Mouse (Mus musculus): ENCODE data around the gene Rab3b.
A peak's percentile ranks its signal among the peaks of the same experiment; 100 is the strongest.

Gene Rab3b

DNA sequence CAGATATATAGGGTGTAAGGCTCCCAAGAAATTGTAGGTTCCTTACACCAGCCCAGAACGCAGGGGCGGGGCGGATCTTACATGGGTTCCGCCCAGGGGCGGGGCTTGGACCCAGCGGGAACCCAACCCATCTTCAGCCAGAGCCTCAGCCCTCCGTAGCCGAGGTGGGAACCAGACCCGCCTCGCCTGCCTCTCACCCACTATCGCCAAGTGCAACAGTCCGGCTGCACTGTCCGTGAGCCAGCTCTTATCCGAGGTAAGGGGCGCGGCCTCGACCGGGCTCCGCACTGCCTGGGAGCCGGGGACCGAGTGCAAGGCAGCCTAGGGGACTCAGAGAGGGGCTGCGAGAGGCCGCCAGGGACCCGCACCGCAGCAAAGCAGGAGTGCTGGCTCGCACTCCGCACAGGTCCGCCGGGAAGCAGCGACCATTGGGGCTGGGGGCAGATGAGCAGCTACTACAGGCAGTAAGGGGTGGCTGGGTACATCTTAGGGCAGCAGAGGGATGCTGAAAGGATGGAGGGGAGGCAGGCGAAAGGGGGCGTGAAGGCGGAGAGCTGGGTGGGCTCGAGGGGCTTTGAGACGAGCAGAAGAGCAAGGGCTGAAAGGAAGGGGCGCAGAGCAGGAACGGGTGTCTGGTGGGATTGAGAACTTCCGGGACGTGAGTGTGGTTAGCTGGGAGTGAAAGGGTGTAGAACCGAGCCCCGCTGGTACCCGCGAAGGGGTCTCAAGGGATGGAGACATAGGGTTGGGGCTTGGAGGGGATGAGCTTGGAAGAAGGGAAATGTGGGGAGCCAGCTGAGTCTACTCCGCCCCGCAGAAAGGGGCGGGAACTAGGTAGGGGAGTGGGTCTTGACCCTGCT, at the start of gene Rab3b:
Gene Rab3b, plus strand, starts transcription at position 101 of the 860 bp plus-strand sequence.
- peak; percentile 26; the same call in 1 of the 2 replicates for ATAC-seq (ENCODE audit: insufficient number of reproducible peaks, low FRiP score, low TSS enrichment)

GRCm38 (mm10) chr4:108830698-108831097, 48.2 kb upstream of the Rab3b start:
- ATAC-seq (ENCODE audit: insufficient number of reproducible peaks, low FRiP score, low TSS enrichment): no peak

GRCm38 (mm10) chr4:108832916-108833827, 45.7 kb upstream of the Rab3b start, which contains the start of gene Btf3l4:
Btf3l4 (minus strand) TSS chr4:108833614.
- peak; percentile 86 for ATAC-seq (ENCODE audit: insufficient number of reproducible peaks, low FRiP score, low TSS enrichment)

DNA sequence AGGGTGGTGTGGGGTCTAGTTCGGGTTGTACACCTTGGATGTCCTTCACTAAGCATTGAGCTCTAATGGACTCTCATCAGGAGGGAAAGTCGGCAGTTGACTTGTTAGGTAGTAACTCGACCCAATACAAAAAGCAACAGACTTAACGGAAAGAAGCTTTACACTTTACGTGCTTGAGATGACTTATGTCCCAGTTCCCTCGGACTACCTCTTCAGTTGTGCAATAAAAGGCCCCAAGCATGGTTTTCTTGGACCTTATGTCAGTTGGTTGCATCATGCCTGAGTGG, 45.1 kb upstream of the Rab3b start:
- 0 out of 2 replicates have a peak, but pooled peaks have one; percentile 12 for ATAC-seq (ENCODE audit: insufficient number of reproducible peaks, low FRiP score, low TSS enrichment)

DNA sequence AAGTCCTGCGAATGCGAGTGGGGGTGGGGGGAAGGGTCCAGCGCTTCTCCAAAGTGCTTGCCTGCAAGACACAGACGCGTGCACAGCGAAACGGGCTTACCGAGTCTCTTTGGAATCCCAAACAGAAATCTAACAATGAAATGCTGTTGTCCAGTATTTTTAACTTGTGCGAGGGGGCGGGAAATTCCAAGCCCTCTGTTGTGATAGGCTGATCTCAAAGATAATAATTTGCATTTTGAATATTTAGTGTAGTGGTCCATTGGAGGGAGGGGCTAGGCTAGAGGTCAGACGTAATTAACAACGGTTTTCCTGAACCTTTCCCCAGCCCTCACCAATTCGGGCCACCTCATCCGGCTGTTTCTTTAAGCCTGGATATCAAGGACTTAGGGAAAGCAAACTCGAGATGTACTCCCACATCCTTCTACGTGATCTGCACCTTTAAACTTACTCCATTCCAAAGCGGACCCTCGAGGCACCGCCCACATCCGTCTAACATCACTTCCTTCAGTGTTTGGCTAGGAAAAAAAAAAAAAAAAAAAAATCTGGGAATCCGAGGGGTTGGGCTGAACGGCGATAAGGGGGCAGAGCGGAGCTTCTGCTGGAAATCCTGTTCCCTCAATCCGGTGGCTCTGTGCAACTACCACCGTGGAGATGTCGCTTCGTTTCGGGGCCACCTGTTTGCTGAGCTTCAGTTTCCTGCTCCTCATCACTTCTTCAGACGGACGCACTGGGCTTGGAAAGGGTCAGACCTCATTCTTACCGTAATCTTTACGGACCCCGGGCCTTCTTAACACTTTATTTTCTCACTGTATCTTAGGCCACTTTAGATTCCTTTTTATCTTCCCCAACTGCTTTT, 44.5 kb upstream of the Rab3b start, which contains the start of gene Txndc12:
Gene Txndc12, plus strand, starts transcription at position 487 of the 856 bp plus-strand sequence.
- ATAC-seq (ENCODE audit: insufficient number of reproducible peaks, low FRiP score, low TSS enrichment): peak; percentile 70

DNA sequence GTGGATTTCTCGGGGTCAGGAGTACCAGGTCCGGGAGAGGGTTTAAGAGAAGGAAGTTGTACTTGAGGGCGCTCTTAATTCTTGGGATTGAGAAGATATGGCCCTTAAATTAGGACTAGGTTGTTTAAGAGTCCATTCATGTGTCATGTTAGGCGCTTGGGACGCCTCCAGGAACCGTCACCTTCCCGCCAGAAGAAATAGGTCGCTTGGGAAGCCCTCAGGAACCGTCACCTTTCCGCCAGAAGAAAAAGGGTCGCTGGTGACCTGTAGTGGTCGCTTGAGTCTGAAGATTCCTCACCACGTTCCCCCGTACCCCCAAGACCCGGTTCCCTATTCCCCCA, 43.9 kb upstream of the Rab3b start:
- no peak for ATAC-seq (ENCODE audit: insufficient number of reproducible peaks, low FRiP score, low TSS enrichment)

- no peak for ATAC-seq (ENCODE audit: insufficient number of reproducible peaks, low FRiP score, low TSS enrichment)
These were observed 43.4 kb upstream of the Rab3b start for GRCm38 (mm10) chr4:108835496-108835895.

- ATAC-seq (ENCODE audit: insufficient number of reproducible peaks, low FRiP score, low TSS enrichment): no peak
These were observed 40.8 kb upstream of the Rab3b start for GRCm38 (mm10) chr4:108838031-108838430.

- ATAC-seq (ENCODE audit: insufficient number of reproducible peaks, low FRiP score, low TSS enrichment): no peak
These were observed 36.8 kb upstream of the Rab3b start for GRCm38 (mm10) chr4:108841920-108842578.

- no peak for ATAC-seq (ENCODE audit: insufficient number of reproducible peaks, low FRiP score, low TSS enrichment)
These were observed 35.5 kb upstream of the Rab3b start for GRCm38 (mm10) chr4:108843336-108843735.

- no peak for ATAC-seq (ENCODE audit: insufficient number of reproducible peaks, low FRiP score, low TSS enrichment)
These were observed 32.9 kb upstream of the Rab3b start for GRCm38 (mm10) chr4:108845824-108846569.

DNA sequence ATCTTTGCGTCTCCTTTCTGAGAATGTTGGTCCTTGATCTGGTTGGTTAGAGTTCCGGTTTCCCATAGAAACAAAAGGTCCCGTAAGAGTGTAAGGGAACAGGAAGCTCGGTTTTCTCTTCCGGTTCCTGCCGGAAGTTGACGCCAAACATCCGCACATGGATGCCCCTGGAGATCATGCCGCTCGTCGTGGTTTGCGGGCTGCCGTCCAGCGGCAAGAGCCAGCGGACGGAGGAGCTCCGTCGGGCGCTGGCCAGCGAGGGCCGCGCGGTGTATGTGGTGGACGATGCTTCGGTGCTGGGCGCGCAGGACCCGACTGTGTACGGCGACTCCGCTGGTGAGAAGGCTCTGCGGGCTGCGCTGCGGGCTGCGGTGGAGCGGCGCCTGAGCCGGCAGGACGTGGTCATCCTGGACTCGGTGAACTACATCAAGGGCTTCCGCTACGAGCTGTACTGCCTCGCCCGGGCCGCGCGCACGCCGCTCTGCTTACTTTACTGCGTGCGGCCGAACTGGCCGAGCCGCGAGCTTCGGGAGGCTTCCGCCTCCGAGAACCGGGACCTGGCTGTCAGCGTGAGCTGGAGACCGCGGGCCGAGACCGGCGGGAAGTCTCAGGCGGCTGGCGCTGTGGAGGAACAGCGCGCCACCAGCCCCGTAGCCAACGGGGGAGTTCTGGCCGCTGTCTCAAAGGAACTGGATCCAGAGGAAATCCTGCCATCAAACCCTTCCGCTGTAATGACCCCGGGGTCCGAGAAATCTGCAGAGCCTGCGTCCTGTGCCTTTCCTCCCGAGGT, 31.0 kb upstream of the Rab3b start, which contains the start of gene Kti12:
Gene Kti12, plus strand, starts transcription at position 71 of the 790 bp plus-strand sequence.
- peak; percentile 96 for ATAC-seq (ENCODE audit: insufficient number of reproducible peaks, low FRiP score, low TSS enrichment)

- ATAC-seq (ENCODE audit: insufficient number of reproducible peaks, low FRiP score, low TSS enrichment): no peak
These were observed 30.4 kb upstream of the Rab3b start, which contains the start of gene A730015C16Rik for GRCm38 (mm10) chr4:108848505-108848848. A730015C16Rik (minus strand) TSS chr4:108848619.

DNA sequence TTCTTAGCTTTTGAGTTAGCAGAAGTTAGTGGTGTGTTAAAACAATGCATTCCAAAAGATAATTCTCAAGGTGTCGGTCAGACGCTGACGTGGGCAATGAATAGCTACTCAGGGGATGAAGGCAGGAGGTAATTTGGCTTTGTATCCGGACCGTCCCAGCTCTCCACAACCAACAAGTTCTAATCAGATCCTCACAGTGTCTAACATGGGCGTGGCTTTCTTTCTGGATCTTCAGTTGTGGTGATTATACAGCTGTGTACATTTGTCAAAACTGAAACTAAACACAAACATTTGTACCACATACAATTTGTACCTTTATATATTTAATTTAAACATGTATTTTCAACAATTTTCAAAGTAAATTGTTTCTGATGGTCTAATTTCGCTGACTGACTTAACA, 12.1 kb upstream of the Rab3b start:
- no peak for ATAC-seq (ENCODE audit: insufficient number of reproducible peaks, low FRiP score, low TSS enrichment)

DNA sequence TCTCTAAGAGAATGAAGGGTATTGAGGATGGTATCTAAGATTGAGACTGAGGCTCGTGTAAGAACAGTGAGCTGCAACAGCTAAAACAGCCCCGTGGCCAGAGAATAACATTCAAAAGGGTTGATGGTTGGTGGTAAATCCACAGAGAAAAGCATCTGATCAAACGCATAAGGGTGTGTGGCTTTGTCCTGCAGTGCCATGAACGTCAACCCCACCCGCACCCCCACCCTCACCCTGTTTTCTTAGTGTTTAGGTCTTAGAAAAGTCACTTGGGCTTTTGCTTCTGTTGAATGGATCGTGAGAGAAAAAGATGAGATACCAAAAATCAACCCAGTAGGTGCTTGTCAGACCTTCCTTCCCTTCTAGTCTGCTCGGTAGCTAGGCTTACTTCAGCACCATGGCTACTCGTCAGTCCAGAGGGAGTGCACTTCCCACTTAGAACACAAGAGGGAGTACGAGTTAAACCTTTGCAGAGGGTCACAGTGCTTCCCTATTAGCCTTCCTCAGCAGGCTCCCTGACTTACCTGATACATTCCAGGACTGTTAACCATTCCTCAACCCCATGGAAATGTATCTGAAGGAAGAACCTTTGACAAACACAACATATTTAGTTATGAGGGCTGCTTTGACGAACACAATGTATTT, 9.0 kb upstream of the Rab3b start:
- peak; percentile 93 for ATAC-seq (ENCODE audit: insufficient number of reproducible peaks, low FRiP score, low TSS enrichment)

DNA sequence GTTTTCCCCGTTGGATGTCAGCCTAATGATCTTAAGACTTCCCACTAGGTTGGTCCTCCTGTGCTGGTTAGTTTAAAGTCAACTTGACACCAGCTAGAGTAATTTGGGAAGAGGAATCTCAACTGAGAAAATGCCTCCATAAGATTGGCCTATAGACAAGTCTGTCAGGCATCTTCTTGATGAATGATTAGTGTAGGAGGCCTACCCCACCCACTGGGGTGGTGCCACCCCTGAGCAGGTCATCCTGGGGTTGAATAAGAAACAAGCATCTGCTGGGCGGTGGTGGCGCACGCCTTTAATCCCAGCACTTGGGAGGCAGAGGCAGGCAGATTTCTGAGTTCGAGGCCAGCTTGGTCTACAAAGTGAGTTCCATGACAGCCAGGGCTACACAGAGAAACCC, 5.1 kb upstream of the Rab3b start:
- ATAC-seq (ENCODE audit: insufficient number of reproducible peaks, low FRiP score, low TSS enrichment): no peak

DNA sequence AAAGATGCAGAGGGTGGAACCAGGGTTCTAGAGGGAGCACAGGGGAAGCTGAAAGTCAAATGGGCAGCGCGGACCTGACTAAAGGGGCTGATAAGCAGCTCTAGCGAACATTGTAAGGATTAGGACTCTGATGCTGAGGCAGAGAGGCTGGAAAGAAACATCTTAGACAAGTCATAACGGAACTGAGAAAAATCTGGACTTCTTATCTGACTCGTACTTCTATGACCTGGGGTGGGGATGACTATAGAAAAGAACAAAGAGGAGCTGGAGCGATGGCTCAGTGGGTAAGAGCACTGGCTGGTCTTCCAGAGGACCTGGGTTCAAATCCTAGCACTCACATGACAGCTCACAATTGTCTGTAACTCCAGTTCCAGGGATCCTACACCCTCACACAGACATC, 962 bp upstream of the Rab3b start:
- no peak for ATAC-seq (ENCODE audit: insufficient number of reproducible peaks, low FRiP score, low TSS enrichment)

DNA sequence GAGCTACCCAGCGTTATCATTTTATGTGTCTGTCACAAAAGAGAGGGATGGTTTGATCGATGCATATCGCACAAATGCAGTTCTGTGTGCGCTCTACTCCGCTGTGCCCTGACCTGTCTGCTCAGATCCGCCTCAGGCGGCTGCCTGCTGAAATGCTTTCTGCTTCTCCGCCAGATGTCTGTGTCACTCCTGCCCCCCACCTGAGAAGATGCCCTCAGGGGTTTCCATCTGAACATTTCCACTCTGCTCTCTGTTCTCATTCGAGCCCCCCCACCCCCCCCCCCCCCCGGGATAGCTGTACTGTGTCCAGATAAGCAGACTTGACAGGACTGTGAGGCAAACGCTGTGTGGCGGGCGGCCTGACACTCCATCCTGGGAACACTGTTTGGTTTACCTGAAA, 5.0 kb downstream of the Rab3b start:
- ATAC-seq (ENCODE audit: insufficient number of reproducible peaks, low FRiP score, low TSS enrichment): no peak; the same call in 1 of the 2 replicates

All from cerebellum, adult (tissue).